8 mouse cellular contexts compared by ENCODE assay signal in the genomic region with DNA sequence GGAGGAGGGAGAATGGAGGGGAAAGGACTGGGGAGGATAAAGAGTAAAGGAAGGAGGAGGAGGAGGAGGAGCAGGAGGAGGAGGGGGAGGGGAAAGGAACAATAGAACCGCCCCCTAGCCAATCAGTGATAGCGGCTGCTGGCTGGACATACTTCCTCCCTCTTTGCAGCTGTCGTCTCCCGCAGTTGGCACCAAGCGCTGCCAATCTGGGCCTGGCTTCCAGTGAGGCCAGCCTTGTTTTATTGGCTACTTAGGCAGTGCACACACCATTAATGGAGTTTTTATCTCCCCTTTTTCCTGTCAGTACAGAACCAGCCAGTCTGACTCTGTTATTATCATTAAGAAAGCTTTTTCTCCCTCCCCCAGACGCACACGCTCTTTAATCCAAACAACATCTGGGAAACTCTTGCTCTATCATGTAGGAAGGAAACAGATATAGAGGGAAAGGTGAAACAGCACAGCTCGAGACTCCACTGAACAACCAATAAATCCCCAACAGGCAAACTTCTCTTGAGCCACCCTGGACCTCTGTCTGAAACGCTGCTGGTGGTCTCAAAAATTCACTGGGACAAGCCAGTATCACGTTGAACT. TPM values are rescaled to one million over a fixed set of nuclear protein-coding genes. Genes with fewer than 3 reads are reported as not detected.
DNase-seq lines count a peak whose midpoint lies in the region; ATAC-seq and TF ChIP-seq lines count a peak whose summit lies in the region.

No protein-coding gene starts in this region.

- H3K9ac ChIP-seq in hindbrain, embryonic 13.5 days, result 0 out of 2 replicates have a peak overlapping the region, but pooled peaks have one; percentile 13

- intact Hi-C loops in gastrocnemius, adult 2 months (cut with DNase I), result loop anchor here (1.0 to 5.0 kb wide), 2 partner anchors 34 to 40 kb away; no protein-coding TSS in a partner anchor

- H3K27me3 ChIP-seq in hindbrain, embryonic 13.5 days, result no peaks in the 10 kb centered on the region

- H3K36me3 ChIP-seq in hindbrain, embryonic 13.5 days, result peaks cover 10% of the 10 kb centered on the region

- H3K4me3 ChIP-seq in gastrocnemius, adult 2 months, result peak overlapping the region; percentile 51
- H3K4me3 ChIP-seq in hindbrain, embryonic 13.5 days, result 0 out of 2 replicates have a peak overlapping the region, but pooled peaks have one; percentile 5
- H3K4me3 ChIP-seq in lung, adult 2 months (replicated peaks; ENCODE audit: extremely low read depth, low read depth, low read length), result no peak overlapping the region

- peak overlapping the region; percentile 88 for H3K27ac ChIP-seq in gastrocnemius, adult 2 months
- peak overlapping the region; percentile 83 for H3K27ac ChIP-seq in hindbrain, embryonic 13.5 days

- peaks cover 66% of the 10 kb centered on the region for H3K4me1 ChIP-seq in hindbrain, embryonic 13.5 days (replicated peaks)
- peaks cover 29% of the 10 kb centered on the region for H3K4me1 ChIP-seq in lung, adult 2 months (ENCODE audit: control insufficient read depth, insufficient read depth, low read length)

- TF ChIP-seq CTCF in gastrocnemius, adult 2 months (IDR thresholded peaks at IDR 0.05), result no peak
- TF ChIP-seq CTCF in lung, adult 2 months (IDR thresholded peaks at IDR 0.05; ENCODE audit: insufficient read depth, low read length), result no peak

- TF ChIP-seq POLR2A in lung, adult 2 months (IDR thresholded peaks at IDR 0.05; ENCODE audit: borderline replicate concordance, extremely low read depth, low read depth, low read length), result no peak

- WGBS in hindbrain, embryonic 13.5 days, result 15% methylated on average over 10 of the region's 10 CpGs
- WGBS in lung, adult 2 months, result 20% methylated on average over 10 of the region's 10 CpGs

- peak; percentile 64 to 80 for DNase-seq in adrenal gland, adult (ENCODE audit: inconsistent age in 2 of 2, low spot score in 1 of 2)
- peak; percentile 94 for DNase-seq in gastrocnemius, adult 2 months
- peak; percentile 90 for DNase-seq in layer of hippocampus, adult 9-11 months
- DNase-seq in lung, adult 2 months, result peak; percentile 59
- DNase-seq in ovary, adult 18-20 months (ENCODE audit: low spot score), result peak; percentile 82

- H3K9me3 ChIP-seq in hindbrain, embryonic 13.5 days, result no peaks in the 10 kb centered on the region

- peak; percentile 70 for ATAC-seq in common myeloid progenitor, adult 5-6 weeks (replicated peaks; ENCODE audit: low read depth, poor library complexity, severe bottlenecking)
- peak; percentile 88 for ATAC-seq in hindbrain, embryonic 13.5 days (ENCODE audit: low FRiP score)
- ATAC-seq in erythroid progenitor cell, adult 5-6 weeks (replicated peaks; ENCODE audit: low FRiP score, poor library complexity, severe bottlenecking), result no peak

- peak overlapping the region; percentile 43 for H3K4me2 ChIP-seq in hindbrain, embryonic 13.5 days

RNA-seq across cellular contexts. Expression of gene Acvr1, which starts 34.6 kb away (rescaled TPM):
- 1.5 and 3.0 TPM in 2 replicates for total RNA-seq in common myeloid progenitor, adult 5-6 weeks (2017)
- total RNA-seq in gastrocnemius, adult 2 months (2021), result 10 to 100 TPM; 17.6 to 23.2 TPM
- polyA plus RNA-seq in hindbrain, embryonic 13.5 days (2015; fragmentation: Nextera tagmentation; extraction: Ambion mirVana), result 4.2 and 4.9 TPM in 2 replicates
- polyA plus RNA-seq in lung, adult 2 months (2012; rRNA removed), result 5.0 and 9.7 TPM in 2 replicates
- total RNA-seq in erythroid progenitor cell, adult 5-6 weeks (2015; ENCODE audit: low replicate concordance), result 1.1 and 3.4 TPM in 2 replicates
- not detected in 2 replicates for total RNA-seq in erythroid progenitor cell, adult 5-6 weeks (2017; ENCODE audit: low replicate concordance)

RNA-seq across cellular contexts. Expression of gene Upp2, which starts 34.7 kb away (rescaled TPM):
- 1.6 TPM in 1 of 2 replicates, not detected in the other for total RNA-seq in common myeloid progenitor, adult 5-6 weeks (2017)
- 1 to 10 TPM; 2.0 to 2.4 TPM for total RNA-seq in gastrocnemius, adult 2 months (2021)
- 13.2 and 13.4 TPM in 2 replicates for polyA plus RNA-seq in hindbrain, embryonic 13.5 days (2015; fragmentation: Nextera tagmentation; extraction: Ambion mirVana)
- 4.8 and 7.6 TPM in 2 replicates for polyA plus RNA-seq in lung, adult 2 months (2012; rRNA removed)
- total RNA-seq in erythroid progenitor cell, adult 5-6 weeks (2015; ENCODE audit: low replicate concordance), result not detected in 2 replicates
- total RNA-seq in erythroid progenitor cell, adult 5-6 weeks (2017; ENCODE audit: low replicate concordance), result 2.7 TPM in 1 of 2 replicates, not detected in the other
